Mouse (Mus musculus) spleen, adult 18-20 months (tissue): ENCODE data around the gene Olfr1410.

ENCODE experiments used
- DNase-seq, 2 experiments: peaks; one replicate each; pipeline ENCODE4 v3.0.0; 2022; ENCODE audit warnings: mixed read lengths in 2 of 2

Gene Olfr1410

DNA sequence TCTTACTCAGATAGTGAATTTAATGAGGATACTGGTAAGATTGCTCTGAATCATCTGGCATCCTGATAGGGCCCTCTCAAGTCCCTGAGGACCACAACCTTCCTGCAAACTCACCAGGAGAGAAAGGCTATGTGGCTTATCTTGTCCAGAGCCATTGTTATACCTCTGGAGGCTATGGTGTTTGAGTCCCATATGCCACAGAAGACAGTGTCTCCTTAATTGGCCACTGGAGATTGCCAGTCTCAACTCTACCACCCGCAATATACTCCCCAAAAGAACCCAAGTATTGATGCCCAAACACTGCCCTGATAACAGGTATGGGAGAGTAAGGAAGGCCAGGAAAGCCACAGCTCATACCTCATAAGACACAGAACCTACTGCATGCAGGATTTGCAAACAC lies at the start of gene Olfr1410:
Olfr1410 (plus strand) TSS at position 301 of the 400 bp plus-strand sequence.
- DNase-seq, result no peak

- DNase-seq, result no peak
Measured at GRCm38 (mm10) chr1:92571022-92571421, 34.6 kb upstream of the Olfr1410 start, which contains the start of gene Olfr1413. Gene Olfr1413 (plus strand): TSS chr1:92571322.

- no peak for DNase-seq
Measured at GRCm38 (mm10) chr1:92585479-92585878, 20.1 kb upstream of the Olfr1410 start, which contains the start of gene Olfr1412. Gene Olfr1412 (plus strand): TSS chr1:92585779.

GRCm38 (mm10) chr1:92594111-92594510 lies 11.5 kb upstream of the Olfr1410 start, which contains the start of gene Olfr1411:
Gene Olfr1411 (plus strand): TSS chr1:92594411.
- DNase-seq, result no peak

GRCm38 (mm10) chr1:92596019-92596418 lies 9.6 kb upstream of the Olfr1410 start:
- DNase-seq, result no peak

- DNase-seq, result no peak
Measured at GRCm38 (mm10) chr1:92607711-92608110, 2.1 kb downstream of the Olfr1410 start.

DNA sequence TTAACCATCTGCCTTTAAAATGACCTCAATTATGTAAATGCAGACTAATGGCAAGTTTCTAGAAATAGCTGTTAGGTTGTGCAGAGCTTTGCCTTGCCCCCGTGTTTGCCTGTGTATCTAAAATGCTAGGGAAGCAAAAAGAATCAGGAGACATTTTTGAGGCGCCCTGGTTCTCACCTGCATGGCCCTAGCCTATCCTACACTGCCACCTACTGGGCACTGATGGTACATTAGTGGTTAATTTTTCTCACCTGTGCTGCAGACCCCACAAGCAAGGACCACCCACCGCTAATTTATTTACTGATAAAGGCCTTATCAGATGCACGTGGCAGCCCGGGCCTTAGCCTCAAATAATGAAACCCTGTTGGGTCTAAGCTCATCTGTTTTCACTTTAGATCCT lies 5.4 kb downstream of the Olfr1410 start:
- peak in 1 of 2 experiments; percentile 55 for DNase-seq

DNA sequence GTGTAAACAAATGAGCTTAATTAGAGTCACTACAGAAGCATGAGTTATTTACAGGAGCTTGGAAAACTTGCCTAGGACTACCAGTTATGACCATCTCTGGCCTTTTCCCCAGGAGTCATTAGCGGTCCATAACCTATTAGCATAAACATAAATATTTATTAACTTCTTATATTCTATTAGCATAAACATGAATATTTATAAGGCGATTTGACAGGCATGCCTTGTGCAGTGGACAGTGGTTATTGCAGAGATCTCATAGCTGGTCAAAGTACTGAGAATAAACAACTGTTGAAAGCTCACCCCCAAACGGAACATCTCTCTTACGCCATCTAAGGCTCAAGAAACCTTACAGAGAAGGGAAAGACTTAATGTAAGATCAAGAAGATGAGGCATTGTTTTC lies 7.6 kb downstream of the Olfr1410 start:
- no peak for DNase-seq

- no peak for DNase-seq
Measured at GRCm38 (mm10) chr1:92614516-92614915, 8.9 kb downstream of the Olfr1410 start.

GRCm38 (mm10) chr1:92616046-92616445 lies 10.5 kb downstream of the Olfr1410 start:
- no peak for DNase-seq

GRCm38 (mm10) chr1:92617488-92617887 lies 11.9 kb downstream of the Olfr1410 start, which contains the start of gene Olfr12:
Gene Olfr12 (plus strand): TSS chr1:92617788.
- DNase-seq, result no peak

DNA sequence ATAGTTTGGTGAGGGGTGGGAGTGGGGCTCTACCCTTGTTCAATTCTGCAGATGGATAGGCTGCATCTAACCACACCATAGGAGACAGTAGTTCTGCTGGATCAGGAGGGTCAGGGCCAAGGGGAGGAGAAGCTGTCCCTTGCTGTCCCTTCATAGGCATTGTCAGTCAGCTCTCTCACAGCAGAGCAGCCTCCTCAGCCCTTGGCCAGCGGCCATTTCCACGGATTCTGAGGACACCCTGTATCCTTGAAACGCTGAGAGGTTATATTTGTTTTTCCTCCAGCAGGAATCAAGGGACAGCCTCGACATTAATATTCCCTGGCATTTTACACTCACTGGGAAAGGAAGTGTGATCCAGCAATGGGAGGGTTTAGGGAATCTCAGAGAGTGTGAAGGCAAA lies 12.8 kb downstream of the Olfr1410 start:
- DNase-seq, result no peak

DNA sequence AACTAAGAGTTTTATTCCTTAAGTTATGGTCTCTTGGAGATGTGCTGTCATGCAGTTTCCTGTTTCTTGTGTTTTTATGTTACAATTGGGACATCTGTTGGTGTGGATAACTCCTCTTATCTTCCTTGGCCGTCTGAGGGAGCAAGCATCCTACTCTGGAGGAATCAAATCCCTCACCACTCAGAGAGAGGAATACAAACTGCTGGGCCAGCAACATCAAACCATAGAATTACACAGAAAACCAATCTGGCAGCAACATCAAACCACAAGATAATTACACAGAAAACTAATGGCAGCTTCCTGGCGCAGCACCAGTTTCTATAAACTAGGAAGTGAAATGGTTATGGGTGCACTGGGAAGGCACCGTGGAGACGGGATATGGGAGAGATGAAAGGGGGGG lies 22.6 kb downstream of the Olfr1410 start:
- DNase-seq, result no peak

DNA sequence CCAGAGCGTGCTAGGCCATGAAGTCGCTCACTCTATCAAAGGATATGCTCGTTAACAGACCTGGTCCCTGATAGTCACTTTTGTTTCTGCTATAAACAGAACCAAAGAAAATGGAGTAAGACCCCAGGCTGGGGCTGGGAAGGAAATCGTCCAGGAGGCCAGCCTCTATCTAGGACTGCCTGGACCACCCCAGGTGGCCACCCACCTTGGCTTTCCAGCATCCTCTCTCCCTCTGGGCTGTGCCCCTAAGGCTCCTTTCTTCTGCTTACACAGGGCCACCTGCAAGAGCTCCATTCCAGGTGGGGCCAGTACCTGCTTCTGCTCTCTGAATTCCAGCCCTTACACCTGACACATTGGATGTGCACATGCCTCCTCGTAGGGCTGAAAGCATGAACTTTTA lies 26.6 kb downstream of the Olfr1410 start:
- no peak for DNase-seq

GRCm38 (mm10) chr1:92632948-92633347 lies 27.4 kb downstream of the Olfr1410 start:
- DNase-seq, result no peak

- no peak for DNase-seq
Measured at GRCm38 (mm10) chr1:92633726-92634125, 28.1 kb downstream of the Olfr1410 start.

DNA sequence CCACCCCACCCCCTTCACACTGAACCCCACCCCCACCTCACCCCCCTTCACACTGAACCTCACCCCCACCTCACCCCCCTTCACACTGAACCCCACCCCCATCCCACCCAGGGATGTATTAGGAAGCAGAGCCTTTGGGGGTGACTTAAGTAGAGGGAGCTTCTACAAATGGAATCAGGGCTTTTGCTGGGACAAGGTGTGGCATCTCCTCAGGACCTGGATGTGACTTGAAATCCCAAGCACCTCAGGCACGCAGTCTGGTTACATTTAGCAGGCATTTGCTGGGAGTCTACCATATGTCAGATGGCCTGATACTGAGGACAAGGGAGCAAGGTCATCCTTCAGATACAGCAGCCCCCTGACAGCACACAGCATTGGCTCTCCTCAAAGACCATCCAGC lies 29.0 kb downstream of the Olfr1410 start:
- DNase-seq, result no peak

DNA sequence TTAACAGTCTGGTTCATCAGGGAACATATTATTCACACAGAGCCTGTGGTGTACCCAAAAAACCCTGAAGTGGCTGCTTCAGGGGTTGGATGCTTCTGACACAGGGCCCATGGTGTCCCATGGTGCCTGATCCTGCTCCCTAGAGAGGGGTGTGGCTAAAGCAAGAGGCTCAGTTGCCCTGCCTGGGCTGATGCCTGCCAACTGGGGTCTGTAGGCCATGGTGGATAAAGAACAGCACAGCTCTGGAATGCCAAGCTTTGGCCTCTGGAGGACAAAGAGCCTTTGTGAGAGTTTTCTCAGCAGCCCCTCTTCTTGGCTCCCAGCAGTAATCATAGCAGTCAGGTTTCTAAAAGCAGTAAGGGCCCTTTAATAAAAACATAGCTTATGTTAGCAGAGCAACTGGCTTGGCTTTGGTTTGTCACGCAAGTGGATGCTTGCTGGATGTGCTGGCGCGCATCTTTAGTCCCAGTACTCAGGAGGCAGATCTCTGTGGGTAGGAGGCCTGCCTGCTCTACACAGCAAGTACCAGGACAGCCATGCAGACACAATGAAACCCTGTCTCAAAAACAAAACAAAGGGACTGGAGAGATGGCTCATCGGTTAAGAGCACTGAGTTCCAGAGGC lies 29.5 kb downstream of the Olfr1410 start:
- no peak for DNase-seq

DNA sequence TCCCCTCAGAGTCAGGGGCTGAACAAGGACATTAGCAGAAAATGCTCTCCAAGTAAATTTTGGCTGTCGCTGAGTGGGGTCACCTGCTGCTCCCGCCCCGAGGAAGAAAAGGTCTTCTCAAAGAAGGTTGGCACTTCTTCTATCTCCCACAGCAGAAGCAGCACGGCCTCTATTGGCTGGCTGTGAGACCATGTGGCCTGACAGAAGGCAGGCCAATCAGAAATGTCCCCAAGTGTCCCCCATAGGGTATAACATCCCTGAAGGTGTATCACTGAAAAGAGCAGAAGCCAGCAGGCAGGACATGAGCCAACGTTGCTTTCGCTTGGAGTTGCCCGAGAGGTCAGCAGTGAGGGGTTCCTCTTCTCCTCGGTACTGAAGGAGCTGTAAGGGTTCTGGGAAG lies 30.4 kb downstream of the Olfr1410 start:
- DNase-seq, result no peak

- no peak for DNase-seq
Measured at GRCm38 (mm10) chr1:92636676-92637075, 31.1 kb downstream of the Olfr1410 start.

GRCm38 (mm10) chr1:92637501-92638172 lies 32.1 kb downstream of the Olfr1410 start:
- no peak for DNase-seq

GRCm38 (mm10) chr1:92638181-92638580 lies 32.6 kb downstream of the Olfr1410 start:
- DNase-seq, result no peak

DNA sequence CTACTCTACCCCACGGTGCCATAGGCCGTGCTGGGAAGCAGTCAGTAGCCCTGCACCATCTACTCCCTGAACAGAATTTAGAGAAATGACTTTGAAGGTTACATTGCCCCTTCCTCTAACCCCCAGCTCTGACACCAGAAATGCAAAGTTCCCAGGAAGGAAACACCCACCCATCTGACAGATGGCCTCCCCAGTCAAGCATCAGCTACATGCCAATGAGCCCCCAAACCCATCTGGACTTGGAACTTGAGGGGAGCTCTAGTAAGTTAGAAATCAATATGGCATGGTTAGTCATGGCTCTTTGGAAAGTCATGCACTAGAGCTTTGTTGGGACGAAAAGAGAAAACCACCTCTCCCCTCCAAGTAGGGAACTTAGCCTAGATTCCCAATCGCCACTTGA lies 33.2 kb downstream of the Olfr1410 start:
- DNase-seq, result no peak

GRCm38 (mm10) chr1:92640393-92640792 lies 34.8 kb downstream of the Olfr1410 start:
- DNase-seq, result no peak
